Mouse (Mus musculus): ENCODE measurements at regions not wholly inside any gene's neighbourhood (a gene's known extent, or its start where the extent isn't known, plus 50 kb on each side); places are given as distances from the start of the nearest gene placed in this dataset.

DNA sequence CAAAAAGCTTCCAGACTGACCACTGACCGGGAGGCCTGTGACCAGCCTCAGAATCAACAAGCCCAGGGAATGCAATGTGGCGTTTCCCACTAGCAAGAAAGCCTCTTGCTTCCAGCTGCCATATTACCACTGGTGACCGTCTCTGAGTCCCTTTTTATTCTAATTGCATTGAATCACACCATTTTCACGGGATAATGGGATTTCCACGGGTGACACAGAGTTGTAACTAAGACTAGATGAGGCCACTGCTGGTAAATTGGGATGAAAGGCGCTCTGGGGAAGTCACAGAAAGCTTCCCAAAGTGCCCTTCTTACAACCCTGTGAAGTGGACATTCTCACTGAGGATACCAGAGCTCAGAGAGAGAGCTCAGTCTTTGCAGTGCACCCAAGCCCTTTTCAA is 107.4 kb downstream of the Mrm1 start:
- ChIA-PET POLR2A (interaction anchor here in 1 of 4 experiments (1.5 kb wide), 1 partner anchor 26 kb away, joined by 4 read pairs; no protein-coding TSS in a partner anchor), CTCF (interaction anchor here in 1 of 4 experiments (0.6 kb wide), 1 partner anchor 26 kb away, joined by 5 read pairs; no protein-coding TSS in a partner anchor)

DNA sequence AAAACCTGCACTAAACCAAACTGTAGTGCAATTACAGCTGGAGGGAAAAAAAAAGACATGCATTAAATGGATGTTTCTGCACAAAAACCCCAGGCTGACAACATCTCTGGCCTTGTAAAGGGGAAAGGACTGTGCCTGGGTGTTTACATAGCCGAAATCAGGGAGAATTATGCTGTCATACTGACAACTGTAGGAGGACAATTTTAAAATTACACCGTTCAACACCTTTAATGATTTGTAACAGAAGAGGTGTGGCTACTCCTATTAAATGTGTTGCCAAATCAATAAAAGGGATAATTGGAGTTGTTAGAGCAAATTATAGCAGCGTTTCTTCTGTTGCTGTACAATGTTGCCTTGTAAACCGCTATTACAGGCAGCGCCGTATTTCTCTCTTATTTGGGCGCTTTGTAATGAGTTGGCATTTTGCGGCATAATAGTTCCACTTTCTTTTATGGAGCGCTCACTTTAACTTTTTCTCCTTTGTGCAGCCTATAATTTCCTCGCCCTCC is 111.0 kb downstream of the Mrm1 start:
- CTCF ChIA-PET = interaction anchor here in 1 of 4 experiments (1.5 kb wide), 1 partner anchor 90 kb away, joined by 3 read pairs; no protein-coding TSS in a partner anchor
- POLR2A ChIA-PET = interaction anchor here in 2 of 4 experiments (1.2 to 1.8 kb wide), 4 partner anchors 9 to 194 kb away, joined by 3 to 7 read pairs (median 5); partner anchors contain the start of genes Aatf (in 1 of the 2) and Mrm1 (in 1 of the 2)

DNA sequence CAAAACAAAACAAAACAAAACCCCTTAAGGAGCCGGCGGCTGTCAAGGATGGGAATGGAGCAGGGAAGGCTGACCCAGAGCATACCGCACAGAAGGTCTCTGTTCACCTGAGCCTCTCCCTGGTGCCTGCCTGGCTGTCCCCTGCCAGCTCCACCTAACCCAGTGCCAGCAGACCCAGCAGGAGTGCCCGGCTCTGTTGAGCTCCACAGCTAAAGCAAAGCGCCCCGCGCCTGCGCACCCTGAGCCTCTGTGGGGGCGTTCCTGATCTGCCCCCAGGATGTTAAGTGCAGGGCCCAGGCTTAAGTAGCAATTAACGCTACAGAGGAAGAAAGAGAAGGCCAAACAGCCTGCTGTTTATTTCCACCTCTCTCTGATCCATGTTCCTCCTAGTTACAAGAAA is 111.5 kb downstream of the Mrm1 start:
- ChIA-PET CTCF (interaction anchor here in 2 of 4 experiments (0.6 to 1.2 kb wide), 3 partner anchors 15 to 111 kb away, joined by 3 to 6 read pairs (median 3); partner anchors contain the start of gene Mrm1 (in 1 of the 2)), POLR2A (interaction anchor here in 2 of 4 experiments (0.6 to 1.8 kb wide), 8 partner anchors 9 to 603 kb away, joined by 3 to 7 read pairs (median 4); partner anchors contain the start of genes Aatf (in 1 of the 2), Mrm1 (in 1 of the 2) and Ppm1d (in 1 of the 2))

DNA sequence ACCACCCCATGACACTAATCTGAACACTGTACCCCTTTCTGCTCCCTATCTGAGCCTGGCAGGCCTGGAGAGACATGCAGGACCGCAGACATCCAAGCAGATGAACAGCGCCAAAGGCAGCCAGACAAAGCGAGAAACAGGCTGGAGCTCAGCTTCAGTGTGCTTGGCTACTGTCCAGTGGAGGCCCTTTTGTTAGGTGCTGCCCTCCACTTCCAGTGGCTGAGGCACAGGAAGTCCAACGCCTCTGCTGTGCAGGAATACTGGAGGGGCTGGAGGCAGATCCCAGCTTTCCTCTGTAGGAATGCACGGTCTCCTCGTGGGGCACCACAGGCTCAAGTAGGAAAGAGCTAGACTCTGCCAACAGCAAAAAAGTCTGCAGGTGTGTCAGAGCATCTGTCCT is 112.6 kb downstream of the Mrm1 start:
- ChIA-PET POLR2A (interaction anchor here in 3 of 4 experiments (0.6 to 1.8 kb wide), 10 partner anchors 8 to 196 kb away, joined by 3 to 7 read pairs (median 4); partner anchors contain the start of gene Aatf (in 1 of the 3)), CTCF (interaction anchor here in 2 of 4 experiments (1.0 to 1.3 kb wide), 3 partner anchors 15 to 112 kb away, joined by 3 read pairs; partner anchors contain the start of gene Mrm1 (in 1 of the 2))

DNA sequence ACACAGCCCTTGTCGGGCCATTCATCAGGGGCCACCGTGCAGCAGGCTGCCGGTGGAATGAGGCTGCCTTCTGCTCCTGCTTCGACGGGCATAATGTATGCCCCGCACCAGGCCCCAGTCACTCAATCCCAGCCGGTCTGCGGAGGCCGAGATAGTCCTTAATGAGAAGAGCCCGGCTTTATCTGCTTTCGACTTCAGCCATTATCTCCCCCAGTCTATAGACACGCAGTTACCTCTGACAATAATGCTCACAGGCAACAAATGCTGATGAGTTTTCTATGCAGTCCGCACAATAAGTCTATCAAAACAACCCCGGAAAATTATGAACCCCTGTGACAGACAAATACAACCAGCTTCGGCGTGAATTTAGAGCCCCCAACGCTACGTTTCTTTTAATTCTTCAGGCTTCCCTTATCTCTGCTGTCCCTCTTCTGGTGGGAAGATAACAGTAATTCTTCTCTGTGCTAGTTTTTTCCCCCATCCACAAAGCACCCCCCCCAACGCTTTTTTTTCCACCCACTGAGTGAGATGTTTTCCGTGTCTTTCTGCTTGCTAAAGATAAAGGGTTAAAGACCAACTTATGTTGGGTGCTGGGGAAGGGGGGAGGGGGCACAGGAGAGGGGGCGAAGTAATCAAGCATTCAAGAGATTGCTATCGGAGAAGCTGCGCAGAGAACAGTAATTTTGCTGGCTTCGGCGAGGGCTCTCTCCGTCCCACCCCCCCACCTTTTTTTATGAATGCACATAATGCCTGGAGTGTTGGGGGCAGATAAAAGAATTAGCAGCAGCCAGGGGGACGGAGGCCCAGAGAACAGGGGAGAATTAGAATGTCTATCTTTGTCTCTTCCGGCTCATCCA is 117.8 kb downstream of the Mrm1 start:
- CTCF ChIA-PET = interaction anchor here in 1 of 4 experiments (0.8 kb wide), 1 partner anchor 83 kb away, joined by 3 read pairs; no protein-coding TSS in a partner anchor
- POLR2A ChIA-PET = interaction anchor here in 1 of 4 experiments (0.7 to 0.9 kb wide), 2 partner anchors 140 to 546 kb away, joined by 3 to 8 read pairs; no protein-coding TSS in a partner anchor

DNA sequence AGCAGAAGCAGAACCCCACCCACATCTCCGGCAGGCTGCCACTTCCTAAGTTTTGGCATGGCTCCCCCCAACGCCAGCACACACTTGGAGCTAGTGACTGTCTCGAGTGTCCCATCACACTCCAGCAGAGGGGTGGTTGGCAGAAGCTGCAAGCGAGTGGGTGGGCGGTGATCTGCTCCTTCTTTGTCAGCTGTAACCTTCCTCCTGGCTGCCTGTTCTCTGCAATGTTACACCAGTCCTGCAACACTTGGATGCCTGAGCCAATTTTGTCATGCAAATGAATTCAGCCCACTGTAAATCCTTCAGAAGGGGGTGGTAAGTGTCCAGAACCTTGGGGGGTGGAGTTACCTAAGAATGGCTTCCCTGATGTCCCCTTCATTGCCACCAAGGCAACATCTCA is 121.8 kb downstream of the Mrm1 start:
- POLR2A ChIA-PET = interaction anchor here in 3 of 4 experiments (0.5 to 2.1 kb wide), 7 partner anchors 9 to 1132 kb away, joined by 3 to 7 read pairs (median 4); no protein-coding TSS in a partner anchor
- CTCF ChIA-PET = interaction anchor here in 3 of 4 experiments (0.6 to 1.3 kb wide), 8 partner anchors 12 to 1017 kb away, joined by 3 to 14 read pairs (median 4); no protein-coding TSS in a partner anchor

DNA sequence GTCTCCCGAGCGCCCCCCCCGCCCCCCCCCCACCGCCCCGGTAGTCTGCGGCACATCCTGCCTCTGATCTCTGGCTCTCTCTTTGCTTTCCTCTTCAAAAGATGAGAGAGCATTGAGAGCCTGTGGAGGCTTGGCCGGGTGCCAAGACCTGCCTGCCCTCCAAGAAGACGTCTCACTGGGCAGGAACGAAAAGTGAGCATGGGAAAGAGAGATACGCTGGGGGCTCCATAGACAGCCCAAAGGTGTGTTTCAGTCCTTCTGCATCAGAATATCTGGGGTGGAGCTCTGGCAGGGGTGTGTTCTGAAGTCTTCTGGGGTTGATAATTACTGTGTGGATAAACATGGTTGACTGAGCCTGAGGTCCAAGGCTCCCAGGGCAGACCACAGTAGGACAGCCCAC is 126.7 kb downstream of the Mrm1 start:
- ChIA-PET CTCF (no interaction called here), POLR2A (interaction anchor here in 1 of 4 experiments (1.2 kb wide), 1 partner anchor 14 kb away, joined by 3 read pairs; no protein-coding TSS in a partner anchor)

DNA sequence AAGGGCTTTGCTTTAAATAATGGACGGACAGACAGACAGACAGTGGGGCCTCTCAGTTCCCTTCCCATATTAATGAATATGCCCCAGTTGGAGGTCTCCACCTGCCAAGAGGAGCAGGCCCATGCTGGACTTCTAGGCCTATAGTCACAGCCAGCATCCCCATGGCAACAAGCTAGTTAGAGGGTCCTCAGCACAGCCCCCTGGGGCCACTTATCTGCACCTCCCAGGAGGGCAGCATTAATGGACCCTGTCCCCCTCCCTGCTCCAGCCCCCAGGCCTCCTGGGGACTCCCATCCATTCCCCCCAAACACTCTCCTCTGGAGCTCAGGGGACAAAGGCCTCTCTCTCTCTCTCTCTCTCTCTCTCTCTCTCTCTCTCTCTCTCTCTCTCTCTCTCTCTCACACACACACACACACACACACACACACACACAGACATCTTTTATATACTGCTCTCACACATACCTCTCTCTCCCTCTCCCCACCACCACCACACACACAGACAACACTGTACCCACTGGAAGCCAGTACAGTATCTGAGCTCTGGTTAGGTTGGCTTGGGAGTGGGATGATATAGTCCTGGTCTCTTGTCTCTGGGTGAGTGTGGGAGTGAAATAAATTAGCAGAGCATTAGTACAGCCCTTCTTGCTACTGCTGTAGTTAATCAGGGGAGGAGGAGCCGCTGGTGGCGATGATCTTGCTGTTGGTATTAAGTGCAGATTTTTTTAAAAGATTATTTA is 127.7 kb downstream of the Mrm1 start:
- POLR2A ChIA-PET = no interaction called here
- CTCF ChIA-PET = no interaction called here

DNA sequence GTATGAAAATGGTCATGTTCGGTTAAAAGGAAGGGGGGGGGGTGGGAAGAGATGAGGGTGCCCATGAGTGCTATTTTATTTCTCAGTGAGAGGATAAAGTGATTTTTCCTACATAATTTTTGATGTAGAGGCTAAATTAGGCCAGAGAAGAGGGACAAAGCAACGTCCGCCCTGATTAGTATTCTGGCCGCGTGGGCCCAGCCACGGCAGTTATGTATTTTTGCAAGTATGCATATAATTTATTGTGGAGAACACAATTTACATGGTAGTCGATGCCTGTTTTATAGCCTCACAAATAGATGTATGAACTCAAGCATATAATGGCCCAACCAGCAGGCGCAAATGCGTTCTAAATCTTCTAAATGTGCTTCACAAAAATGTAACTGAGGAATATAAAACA is 132.8 kb downstream of the Mrm1 start:
- ChIA-PET POLR2A (interaction anchor here in 3 of 4 experiments (0.6 to 0.7 kb wide), 5 partner anchors 11 to 191 kb away, joined by 3 to 6 read pairs (median 4); no protein-coding TSS in a partner anchor), CTCF (interaction anchor here in 2 of 4 experiments (0.6 kb wide), 2 partner anchors 71 to 583 kb away, joined by 3 to 4 read pairs; no protein-coding TSS in a partner anchor)

DNA sequence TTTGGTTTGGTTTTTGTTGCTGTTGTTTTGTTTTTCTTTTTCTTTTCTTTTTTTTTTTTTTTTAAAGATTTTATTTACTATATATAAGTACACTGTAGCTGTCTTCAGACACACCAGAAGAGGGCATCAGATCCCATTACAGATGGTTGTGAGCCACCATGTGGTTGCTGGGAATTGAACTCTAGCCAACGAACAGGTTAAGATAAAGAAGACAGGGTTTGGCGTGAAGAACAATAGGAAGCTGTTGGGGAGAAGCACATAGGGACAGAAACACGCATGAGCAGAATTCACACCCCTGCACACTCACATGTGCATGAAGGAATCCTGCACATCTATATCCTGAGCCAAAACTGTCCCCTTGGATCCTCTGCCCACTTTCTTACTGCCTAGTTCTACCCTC is 135.0 kb downstream of the Mrm1 start:
- POLR2A ChIA-PET = no interaction called here
- CTCF ChIA-PET = interaction anchor here in 2 of 4 experiments (0.6 to 0.9 kb wide), 4 partner anchors 37 to 212 kb away, joined by 3 to 4 read pairs (median 3); no protein-coding TSS in a partner anchor

DNA sequence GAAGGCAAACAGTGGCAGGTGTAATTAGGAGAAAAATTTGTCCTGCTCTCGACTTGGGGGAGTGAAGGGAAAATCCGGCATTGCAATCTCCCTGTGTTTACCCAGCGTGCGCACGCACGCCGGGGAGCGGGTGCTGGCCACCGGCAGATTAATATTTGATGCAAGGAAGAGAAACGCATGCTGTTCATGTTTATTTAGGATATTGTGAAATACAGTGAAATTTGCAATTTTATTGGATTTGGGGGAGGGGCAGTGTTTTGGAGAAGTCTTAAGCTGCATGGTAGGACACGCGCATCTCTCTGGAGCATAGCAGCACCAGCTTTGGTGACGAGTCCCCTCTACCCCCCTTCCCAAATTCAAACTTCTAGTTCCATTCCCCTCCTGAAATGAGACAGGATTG is 136.4 kb downstream of the Mrm1 start:
- CTCF ChIA-PET = no interaction called here
- POLR2A ChIA-PET = no interaction called here

DNA sequence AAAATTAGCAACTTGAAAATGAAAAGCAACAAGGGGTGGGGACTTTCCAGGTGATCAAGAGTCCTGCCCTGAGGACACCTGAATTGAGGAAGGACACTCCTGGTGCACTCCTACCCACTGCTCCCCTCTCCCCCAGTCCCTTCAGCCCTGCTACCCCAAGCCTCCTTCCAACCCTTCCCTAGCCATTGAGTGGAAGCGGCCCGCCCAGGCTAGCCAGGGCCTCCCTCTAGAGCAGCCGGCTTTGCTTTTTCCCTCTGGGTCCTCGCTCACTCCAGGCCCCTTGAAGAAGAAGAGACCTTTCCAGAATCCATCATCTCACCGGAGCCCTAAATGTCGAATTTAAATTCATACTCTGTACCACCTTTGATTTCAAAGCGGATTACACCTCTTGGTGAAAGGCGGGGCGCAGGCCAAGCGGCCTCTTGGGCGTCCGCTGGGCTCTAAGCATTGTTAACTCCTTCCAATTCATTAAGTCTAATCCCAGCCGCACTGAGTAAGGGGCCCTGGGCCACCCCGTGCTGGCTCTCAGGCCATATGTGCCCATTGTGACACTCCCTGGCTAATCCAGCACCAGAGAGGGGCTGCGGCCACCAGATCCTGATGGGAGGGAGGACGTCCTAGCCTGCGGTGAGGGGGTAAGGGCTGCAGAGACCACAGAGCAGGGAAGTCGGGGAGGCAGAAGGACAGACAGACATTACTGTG is 142.8 kb downstream of the Mrm1 start:
- POLR2A ChIA-PET = no interaction called here

DNA sequence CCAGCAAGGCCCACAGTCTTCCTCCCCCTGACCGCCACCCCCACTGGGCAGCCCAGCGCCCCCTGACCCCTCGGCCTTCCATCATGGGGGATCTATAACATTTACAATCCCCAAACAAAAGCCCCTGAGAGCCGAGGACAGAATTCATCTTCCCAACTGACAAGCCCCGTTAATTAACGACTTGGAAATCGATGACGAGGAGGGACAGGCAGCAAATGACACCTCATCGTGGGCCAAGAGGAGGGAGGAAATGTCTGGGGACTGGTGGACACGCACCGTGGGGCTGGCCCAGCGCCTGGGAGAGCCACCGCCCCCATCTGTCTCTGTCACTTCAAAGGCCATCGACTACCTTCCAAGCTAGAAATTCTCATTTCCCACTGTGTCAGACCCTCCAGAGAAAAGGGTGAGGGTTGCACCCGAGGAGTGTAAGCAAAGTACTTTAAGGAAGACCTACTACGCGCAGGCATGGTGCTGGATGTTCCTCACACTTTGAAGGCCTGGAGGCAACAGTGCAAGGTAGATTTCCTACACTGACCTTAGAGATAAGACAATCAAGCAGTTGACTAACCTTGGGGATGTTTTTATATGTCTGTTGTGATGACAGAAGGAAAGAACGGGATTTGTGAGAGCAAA is 146.4 kb downstream of the Mrm1 start:
- CTCF ChIA-PET = no interaction called here

More for the DNA sequence above, 142.8 kb downstream of the Mrm1 start:
- CTCF ChIA-PET = no interaction called here

DNA sequence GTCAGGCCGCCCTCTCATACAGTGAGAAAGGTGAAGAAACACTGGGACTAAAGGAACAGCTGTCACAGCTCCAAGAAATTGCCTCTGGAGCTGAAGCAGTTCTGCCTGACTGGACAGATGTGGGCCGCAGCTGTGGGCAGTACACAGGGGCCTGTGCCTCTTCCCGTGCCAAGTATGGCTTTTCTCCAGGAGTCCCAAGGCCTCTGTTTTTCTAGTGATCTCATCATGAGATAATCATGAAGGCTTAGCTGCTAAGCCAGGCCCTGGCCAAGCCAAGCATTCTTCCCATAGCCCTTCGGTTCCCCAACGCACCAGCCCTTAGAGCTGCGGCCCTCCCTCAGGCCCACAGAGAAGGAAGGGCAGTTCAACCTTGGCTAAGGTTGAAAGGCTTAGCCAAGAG is 146.2 kb upstream of the Lhx1 start:
- ChIA-PET POLR2A (interaction anchor here in 1 of 4 experiments (1.1 to 2.1 kb wide), 2 partner anchors 10 to 38 kb away, joined by 3 to 4 read pairs; no protein-coding TSS in a partner anchor), CTCF (no interaction called here)

More for the DNA sequence above, 146.4 kb downstream of the Mrm1 start:
- POLR2A ChIA-PET = interaction anchor here in 1 of 4 experiments (0.5 to 2.1 kb wide), 2 partner anchors 36 to 878 kb away, joined by 3 to 4 read pairs; no protein-coding TSS in a partner anchor

DNA sequence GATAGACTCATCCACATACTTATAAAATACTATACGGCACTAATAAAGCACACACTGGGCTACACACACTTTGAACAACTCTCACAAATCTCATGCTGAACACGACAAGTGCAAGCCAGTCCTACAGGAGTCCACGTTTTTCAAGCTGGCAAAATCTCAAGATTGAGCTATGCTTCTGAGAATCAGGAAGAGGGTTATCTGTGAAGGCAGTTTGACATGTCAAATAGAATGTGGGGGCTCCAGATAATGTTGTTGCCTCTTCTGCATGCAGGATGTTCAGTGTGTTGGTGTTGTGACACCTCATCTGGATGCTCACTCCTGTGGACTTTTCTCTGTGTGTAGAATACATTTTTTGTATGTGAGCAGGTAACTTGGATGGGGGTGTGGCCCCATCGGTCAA is 142.4 kb upstream of the Lhx1 start:
- POLR2A ChIA-PET = interaction anchor here in 1 of 4 experiments (1.7 kb wide), 1 partner anchor 153 kb away, joined by 3 read pairs; no protein-coding TSS in a partner anchor
- CTCF ChIA-PET = no interaction called here

DNA sequence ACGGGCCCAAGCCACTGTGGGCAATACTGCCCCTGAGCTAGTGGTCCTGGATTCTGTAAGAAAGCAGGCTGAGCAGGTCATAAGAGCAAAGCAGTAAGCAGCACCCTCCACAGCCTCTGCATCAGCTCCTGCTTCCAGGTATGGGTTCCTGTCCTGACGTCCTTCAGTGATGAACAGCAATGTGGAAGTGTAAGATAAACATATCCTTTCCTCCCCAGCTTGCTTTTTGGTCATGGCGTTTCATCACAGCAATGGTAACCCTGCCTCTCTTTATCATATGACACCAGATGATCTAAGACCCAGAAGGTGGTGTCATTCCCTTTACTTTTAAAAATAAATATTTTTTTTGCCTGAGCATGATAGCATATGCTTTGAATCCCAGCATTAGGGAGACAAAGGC is 138.9 kb upstream of the Lhx1 start:
- CTCF ChIA-PET = interaction anchor here in 1 of 4 experiments (1.4 kb wide), 1 partner anchor 60 kb away, joined by 3 read pairs; no protein-coding TSS in a partner anchor

DNA sequence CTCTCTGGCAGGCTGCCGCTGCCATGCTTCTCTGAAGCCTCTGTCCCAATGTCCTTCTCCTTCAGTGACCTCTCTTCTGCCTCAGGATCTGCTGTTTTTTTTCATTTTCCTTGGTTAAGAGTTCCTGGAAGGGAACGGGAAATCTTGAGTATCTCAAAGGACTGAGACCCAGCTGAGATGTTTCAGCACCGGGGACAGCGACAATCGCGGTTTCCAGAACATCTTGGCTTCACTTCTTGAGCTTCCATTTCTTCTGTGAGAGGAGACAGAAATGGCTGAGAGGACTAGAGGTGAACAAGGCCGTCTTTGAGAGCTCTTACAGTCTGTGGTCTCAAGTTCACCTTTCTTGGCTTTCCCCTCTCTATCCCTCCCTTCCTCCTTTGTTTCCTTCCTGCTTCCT is 136.6 kb upstream of the Lhx1 start:
- CTCF ChIA-PET = interaction anchor here in 3 of 4 experiments (0.6 to 1.2 kb wide), 3 partner anchors 43 to 156 kb away, joined by 3 to 7 read pairs (median 3); no protein-coding TSS in a partner anchor

More for the DNA sequence above, 138.9 kb upstream of the Lhx1 start:
- POLR2A ChIA-PET = no interaction called here

More for the DNA sequence above, 136.6 kb upstream of the Lhx1 start:
- POLR2A ChIA-PET = interaction anchor here in 2 of 4 experiments (0.6 to 1.3 kb wide), 2 partner anchors 10 to 210 kb away, joined by 3 to 4 read pairs; no protein-coding TSS in a partner anchor
